Mouse (Mus musculus) E14TG2a.4 (cell line): ENCODE measurements around the gene Cdkl1.

Experiments used
- CTCF ChIP-seq: conservative IDR thresholded peaks from 2 replicates; pipeline ENCODE4 v1.5.1; 2014; ENCODE audit warnings: low read length
- POU5F1 ChIP-seq: IDR thresholded peaks from 2 replicates; pipeline ENCODE4 v1.6.1; 2014; ENCODE audit warnings: low read length, borderline replicate concordance

GRCm38 (mm10) chr12:69776607-69777340 is 14.3 kb downstream of the Cdkl1 start:
- TF ChIP-seq CTCF (no peak), POU5F1 (no peak)
